Mouse (Mus musculus) layer of hippocampus, adult 2 months (tissue): Measurements from ENCODE around the gene Nr1h4. TPM values are rescaled to one million over a fixed set of nuclear protein-coding genes. Genes with fewer than 3 reads are reported as not detected.

Experiments used
- DNase-seq, 2 experiments: peaks; one replicate each; pipeline ENCODE4 v3.0.0; 2022; ENCODE audit warnings: low spot score in 2 of 2
- H3K27ac ChIP-seq: fragments of 200-600 bp; 2 replicates; pipeline ENCODE4 v1.8.1; 2022
- H3K4me3 ChIP-seq: fragments of 200-600 bp; 2 replicates; pipeline ENCODE4 v1.8.1; 2022; ENCODE audit warnings: mild to moderate bottlenecking
- CTCF ChIP-seq: fragments of 200-600 bp; conservative IDR thresholded peaks from 2 replicates; pipeline ENCODE4 v1.8.1; 2022; ENCODE audit warnings: antibody characterized with exemption, mild to moderate bottlenecking, moderate library complexity
- total RNA-seq, 2 experiments: library from RNA; stranded (reverse); gene quantifications; 2 replicates each; pipeline ENCODE4 v1.2.3; 2021

Nr1h4 gene
- total RNA-seq, 2 experiments from 2014 or later, result 0.25 TPM; not detected in 1

DNA sequence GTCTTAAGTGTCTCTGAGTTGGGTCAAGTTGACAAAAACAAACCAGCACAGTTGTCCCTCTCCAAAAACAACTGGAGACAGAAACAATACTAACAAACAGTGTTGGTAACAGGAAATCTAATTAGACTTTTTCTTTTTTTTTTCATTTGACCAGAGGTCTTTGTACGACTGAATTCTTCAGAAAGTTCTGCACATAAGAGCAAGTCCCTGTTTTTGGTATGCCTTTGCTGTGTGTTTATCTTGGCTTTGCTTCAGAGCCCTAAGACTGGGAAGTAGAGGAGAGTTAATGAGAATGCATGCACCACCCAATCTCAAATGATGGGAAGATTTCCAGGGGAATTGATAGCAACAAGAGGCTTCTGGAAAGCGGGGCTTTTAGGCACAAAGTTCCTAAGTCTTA, 13.6 kb upstream of the Nr1h4 start:
- DNase-seq, result no peak
- H3K27ac ChIP-seq, result no peak overlapping the region
- no peak overlapping the region for H3K4me3 ChIP-seq
- no peak for TF ChIP-seq CTCF

DNA sequence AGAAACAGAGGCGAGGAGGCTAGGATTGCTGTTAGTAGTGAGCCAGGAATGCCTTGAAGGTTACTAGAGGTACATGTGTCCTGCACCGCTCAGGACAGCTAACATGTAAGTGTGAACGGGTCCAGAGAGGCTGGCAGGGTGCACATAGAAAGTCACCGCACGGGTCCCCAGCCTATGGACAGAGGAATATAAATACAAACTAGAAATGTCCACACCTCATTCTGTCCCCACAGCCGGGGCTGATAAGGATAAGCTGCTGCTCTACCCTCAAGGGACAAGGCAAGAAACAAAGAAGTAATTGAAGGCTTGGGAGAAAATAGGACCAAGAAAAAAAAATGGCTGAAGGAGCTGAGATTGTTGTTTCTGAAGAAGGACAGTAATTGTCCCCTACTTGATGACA, 10.5 kb upstream of the Nr1h4 start:
- TF ChIP-seq CTCF, result no peak
- Histone ChIP-seq H3K27ac (no peak overlapping the region), H3K4me3 (no peak overlapping the region)
- no peak for DNase-seq

DNA sequence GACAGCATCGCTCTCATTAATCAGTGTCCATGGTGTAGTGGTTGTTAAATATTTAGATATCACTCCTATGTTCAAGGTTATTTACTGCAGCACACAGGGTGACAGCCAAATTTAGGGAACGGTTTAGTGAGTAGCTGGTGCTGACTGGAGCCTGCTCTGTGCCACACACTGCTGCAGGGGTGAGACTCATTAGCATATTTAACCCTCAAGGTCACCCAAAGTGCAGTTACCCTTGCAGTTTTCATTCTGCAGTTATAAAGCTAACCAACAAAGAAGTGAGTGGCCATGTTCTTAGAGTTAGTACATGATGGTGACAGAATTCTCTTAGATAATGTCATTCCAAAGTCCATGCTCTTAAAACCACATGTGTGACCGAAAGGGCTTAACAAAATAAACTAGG, 8.9 kb upstream of the Nr1h4 start:
- H3K4me3 ChIP-seq, result no peak overlapping the region
- TF ChIP-seq CTCF, result no peak
- no peak overlapping the region for H3K27ac ChIP-seq
- no peak for DNase-seq

DNA sequence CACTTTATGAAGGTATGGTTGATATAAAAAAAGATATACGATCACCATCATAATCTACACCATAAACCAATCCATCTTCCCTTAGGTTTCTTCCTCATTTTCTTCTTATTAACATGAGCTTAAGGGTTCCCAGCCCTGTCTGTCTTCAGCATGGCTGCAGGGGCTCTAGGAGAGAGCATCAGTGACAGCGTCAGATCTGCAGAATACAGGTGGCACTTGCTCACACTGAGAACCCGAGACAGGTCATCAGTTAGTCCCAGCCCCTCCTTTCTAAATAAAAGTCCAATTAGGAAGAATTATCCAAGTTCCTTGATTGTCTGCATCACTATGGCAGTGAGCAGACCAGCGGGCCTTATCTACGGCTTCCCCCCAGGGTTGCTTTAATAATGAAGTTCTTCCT, 934 bp downstream of the Nr1h4 start:
- no peak for TF ChIP-seq CTCF
- H3K4me3 ChIP-seq, result peak overlapping the region; percentile 36; the same call in 1 of the 2 replicates
- no peak for DNase-seq
- H3K27ac ChIP-seq, result no peak overlapping the region

DNA sequence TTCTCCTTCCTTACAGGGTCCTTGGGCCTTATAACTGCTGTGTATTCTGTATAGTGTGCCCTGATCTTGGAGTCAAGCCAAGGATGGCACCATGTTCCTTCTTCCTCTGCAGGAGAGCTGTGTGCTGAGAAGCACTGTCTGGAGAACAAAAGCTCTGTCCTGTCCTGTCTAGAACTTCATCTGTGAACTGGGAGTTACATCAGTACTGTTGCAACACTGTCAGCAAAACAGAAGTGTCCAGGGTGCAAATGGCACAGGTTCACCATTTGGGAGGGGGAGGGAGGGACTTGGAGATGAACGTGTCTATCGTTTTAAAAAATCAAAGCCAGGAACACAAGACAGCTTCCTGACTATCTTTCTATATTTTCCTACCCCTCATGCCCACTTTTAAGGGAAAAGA, 1.4 kb downstream of the Nr1h4 start:
- H3K27ac ChIP-seq, result no peak overlapping the region
- no peak overlapping the region for H3K4me3 ChIP-seq
- no peak for DNase-seq
- no peak for TF ChIP-seq CTCF

DNA sequence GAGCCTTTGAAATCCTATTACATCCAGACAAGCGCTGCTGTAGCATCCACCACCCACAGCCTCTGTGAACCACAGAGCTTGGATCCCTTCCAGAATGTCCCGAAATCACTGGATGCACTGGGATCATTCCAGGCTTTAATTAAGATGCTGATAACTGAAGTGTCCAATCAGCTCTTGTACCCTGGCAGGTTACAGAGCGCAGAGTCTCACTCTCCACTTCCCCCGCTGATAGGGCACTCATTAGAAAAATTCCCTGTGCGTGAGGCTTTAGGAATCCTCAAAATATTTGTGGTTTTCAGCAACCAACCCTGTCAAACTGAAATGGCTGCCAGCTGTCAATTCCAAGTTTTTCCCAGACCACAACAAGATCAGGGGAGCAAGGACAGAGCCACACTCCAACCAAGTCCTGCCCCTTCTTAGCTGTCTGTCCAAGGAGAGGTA, 2.2 kb downstream of the Nr1h4 start:
- DNase-seq, result no peak
- no peak for TF ChIP-seq CTCF
- Histone ChIP-seq H3K27ac (no peak overlapping the region), H3K4me3 (no peak overlapping the region)

DNA sequence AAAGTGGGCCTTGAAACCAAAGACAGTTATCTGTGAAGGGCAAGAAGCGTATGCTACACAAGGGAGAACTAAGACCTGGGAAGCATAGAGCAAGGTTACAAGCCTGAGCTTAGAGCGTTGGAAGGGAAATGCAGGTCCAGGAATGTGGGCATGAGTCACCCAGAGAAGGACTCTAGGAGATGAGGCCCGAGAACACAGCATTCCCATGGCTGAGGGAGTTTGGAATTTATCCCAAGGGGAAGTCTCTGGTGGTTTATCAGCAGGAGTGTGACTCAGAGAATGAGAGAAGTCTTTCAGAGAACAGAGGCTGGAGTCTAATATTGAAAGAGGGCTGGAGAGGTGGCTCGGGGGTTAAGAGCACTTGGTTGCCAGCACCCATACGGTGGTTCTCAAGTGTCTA, 6.3 kb downstream of the Nr1h4 start:
- no peak overlapping the region for H3K4me3 ChIP-seq
- no peak for DNase-seq
- H3K27ac ChIP-seq, result no peak overlapping the region
- no peak for TF ChIP-seq CTCF

DNA sequence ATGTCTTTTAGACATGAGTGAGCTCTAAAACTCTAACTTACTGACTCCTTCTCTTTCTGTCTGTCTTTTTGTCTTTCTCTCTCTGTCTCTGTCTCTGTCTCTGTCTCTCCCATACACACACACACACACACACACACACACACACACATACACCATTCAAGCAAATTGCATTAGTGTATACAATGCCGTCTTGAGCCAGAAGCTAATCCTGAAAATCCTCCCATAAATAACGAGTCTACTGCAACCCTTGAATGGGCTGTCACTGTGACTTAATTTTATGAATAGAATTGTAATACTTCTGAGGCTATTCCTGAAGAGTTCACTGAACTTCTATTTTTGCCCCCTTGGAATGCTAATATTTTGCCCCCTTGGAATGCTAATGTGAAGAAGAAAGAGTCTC, 7.6 kb downstream of the Nr1h4 start:
- TF ChIP-seq CTCF, result no peak
- Histone ChIP-seq H3K4me3 (no peak overlapping the region), H3K27ac (no peak overlapping the region)
- DNase-seq, result no peak

DNA sequence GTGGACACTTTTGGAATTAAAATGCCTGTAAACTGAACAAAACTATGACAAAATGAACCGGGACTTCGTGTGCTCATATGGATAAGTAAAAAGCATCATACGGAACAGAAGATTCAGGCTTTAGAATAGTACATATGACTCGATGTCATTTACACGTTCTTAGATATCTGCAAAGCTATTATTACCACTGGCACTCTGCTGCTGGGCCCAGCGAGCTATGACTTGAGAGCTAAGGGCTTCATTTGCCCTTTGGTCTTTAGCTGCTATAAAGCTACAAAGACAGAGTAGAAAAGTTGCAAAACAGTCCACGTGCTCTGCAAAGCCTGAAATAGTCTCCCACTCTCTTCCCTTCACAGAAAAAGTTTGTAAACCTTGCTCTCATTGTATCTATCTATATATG, 10.9 kb downstream of the Nr1h4 start:
- no peak for TF ChIP-seq CTCF
- H3K4me3 ChIP-seq, result no peak overlapping the region
- no peak overlapping the region for H3K27ac ChIP-seq
- no peak for DNase-seq

DNA sequence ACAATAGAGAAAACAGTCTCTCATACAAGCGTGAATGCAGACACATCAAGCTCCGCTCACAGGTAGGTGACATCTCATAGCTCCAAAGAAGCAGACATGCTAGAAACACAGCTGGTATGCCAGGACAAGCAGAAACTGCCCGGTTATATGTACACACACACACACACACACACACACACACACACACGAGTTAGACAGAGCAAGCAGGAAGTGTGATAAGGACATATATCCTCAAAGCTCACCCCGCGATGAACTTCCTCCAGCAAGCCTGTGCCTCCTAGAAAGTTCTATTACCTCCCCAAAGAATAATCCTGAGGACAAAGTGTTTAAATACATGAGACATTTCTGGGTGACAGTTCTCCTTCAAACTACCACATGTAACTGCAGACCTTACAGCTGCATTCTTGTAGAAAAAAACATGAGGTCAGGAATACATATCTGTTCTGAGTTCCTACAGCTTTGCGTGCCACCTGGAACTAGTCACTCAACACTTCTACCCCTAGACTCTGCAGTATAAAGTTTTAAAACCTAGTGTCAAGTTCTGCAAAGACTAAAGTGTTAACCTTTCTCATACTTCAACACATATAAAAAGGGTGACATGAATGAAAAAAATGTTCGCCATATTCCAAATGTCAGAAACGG, 11.5 kb downstream of the Nr1h4 start:
- no peak for TF ChIP-seq CTCF
- no peak for DNase-seq
- H3K4me3 ChIP-seq, result no peak overlapping the region
- H3K27ac ChIP-seq, result no peak overlapping the region

DNA sequence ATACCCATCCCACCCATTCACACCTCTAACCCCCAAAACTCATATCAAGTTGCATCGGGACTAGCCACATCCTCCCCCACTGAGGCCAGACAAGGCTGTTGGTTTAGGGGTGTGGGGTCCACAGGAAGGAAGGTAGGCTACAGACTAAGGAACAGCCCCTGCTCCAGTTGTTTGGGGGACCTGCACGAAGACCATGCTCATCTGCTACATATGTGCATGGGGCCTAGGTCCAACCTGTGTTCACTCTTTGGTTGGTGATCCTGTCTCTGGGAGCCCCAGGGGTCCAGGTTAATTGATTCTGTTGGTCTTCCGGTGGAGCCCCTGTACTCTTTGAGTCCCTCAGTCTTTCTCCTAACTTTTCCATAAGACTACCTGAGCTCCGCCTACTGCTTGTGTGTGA, 13.0 kb downstream of the Nr1h4 start:
- Histone ChIP-seq H3K27ac (no peak overlapping the region), H3K4me3 (no peak overlapping the region)
- no peak for TF ChIP-seq CTCF
- no peak for DNase-seq

DNA sequence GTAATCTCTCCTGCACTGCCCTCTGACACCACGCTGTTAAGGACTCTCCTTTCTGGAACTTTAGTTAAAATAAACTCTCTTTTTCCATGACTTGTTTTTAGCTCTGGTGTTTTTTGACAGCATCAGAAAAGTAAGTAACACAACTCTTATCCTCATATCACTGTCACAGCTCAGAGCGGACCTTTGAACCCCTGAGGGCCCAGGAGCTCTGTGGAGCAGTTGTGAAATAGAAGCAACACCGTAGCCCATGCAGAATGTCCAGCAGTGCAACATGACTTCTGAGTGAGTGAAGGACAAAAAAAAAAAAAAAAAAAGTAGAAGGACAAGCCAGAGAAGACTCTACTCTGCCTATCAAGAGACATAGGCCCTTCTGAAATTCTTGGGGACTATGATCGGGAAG, 14.2 kb downstream of the Nr1h4 start:
- TF ChIP-seq CTCF, result no peak
- no peak overlapping the region for H3K27ac ChIP-seq
- H3K4me3 ChIP-seq, result no peak overlapping the region
- no peak for DNase-seq

DNA sequence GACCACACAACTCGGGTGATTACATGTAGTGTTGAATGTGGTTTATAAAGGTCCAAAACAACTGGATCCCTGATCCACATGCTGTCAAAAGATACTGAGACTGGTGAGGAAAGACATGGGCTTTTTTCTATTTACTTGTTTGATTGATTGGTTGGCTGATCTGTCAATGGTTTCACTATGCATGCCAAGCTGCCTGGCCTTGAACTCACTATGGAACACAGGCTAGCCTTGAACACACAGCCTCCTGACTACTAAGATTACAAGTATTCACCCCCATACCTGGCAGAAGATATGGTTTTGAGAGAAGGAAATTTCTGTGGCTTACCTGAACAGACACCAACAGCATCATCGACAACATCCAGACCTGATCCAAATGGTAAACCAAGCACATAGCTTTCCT, 15.0 kb downstream of the Nr1h4 start:
- TF ChIP-seq CTCF, result no peak
- no peak overlapping the region for H3K27ac ChIP-seq
- H3K4me3 ChIP-seq, result no peak overlapping the region
- no peak for DNase-seq

DNA sequence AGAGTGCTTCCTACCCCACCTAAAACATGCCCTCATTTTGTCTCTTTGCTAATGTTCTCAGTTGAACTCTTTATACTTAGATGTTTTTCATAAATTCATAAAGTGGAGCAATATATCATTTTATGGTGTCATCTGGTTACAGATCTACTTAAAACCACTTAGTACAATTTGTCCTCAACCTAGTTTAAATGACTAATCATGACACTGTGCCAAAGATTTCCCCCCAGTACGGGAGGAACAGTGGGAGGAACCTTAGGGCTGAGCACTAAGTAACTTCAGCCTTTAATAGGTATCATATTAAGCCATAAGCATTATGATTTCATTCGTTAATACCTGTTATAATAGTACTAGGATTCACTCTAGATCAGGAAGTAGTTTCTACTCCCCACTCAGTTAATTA, 17.6 kb downstream of the Nr1h4 start:
- Histone ChIP-seq H3K4me3 (no peak overlapping the region), H3K27ac (no peak overlapping the region)
- no peak for DNase-seq
- TF ChIP-seq CTCF, result no peak

DNA sequence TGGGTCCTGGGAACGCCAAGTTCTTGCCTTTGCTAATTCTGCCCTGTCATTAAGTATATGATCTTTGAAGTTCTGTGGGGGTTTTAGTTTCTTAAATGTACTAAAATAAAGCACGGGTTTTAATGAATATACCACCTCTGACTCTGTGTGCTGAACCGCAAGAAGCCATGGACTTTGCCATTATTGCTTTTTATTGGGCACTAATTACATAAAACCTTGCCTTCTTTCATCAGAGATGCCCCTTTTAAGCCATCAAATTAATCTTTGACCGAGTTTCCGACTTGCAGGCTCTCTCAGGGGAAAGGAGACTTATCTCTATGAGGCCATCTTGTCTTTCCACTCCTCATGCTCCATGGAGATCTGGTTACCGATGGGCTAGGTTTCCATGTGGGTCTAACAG, 20.8 kb downstream of the Nr1h4 start:
- H3K27ac ChIP-seq, result no peak overlapping the region
- DNase-seq, result no peak
- H3K4me3 ChIP-seq, result no peak overlapping the region
- TF ChIP-seq CTCF, result no peak
